Mouse (Mus musculus) thymus, adult 2 months (tissue): Measurements from ENCODE around the gene Gpr156.
"Not testable (repeated sequence)": the region's sequence is repeated elsewhere in the genome, so short reads cannot be mapped to it uniquely, and the experiment has no call there.

Source experiments
- CTCF ChIP-seq: fragments of 200-500 bp; IDR thresholded peaks from 2 replicates; pipeline ENCODE4 v1.5.1; 2012; ENCODE audit warnings: mild to moderate bottlenecking, control low read depth, low read length, moderate library complexity, borderline replicate concordance; ENCODE audit not compliant: control insufficient read depth, poor library complexity, insufficient read depth; ENCODE audit errors: extremely low read depth
- POLR2A ChIP-seq: fragments of 200-500 bp; IDR thresholded peaks from 2 replicates; pipeline ENCODE4 v1.6.1; 2012; ENCODE audit warnings: mild to moderate bottlenecking, low read length, control low read depth, moderate library complexity; ENCODE audit not compliant: control insufficient read depth, poor library complexity, insufficient read depth; ENCODE audit errors: extremely low read depth

DNA sequence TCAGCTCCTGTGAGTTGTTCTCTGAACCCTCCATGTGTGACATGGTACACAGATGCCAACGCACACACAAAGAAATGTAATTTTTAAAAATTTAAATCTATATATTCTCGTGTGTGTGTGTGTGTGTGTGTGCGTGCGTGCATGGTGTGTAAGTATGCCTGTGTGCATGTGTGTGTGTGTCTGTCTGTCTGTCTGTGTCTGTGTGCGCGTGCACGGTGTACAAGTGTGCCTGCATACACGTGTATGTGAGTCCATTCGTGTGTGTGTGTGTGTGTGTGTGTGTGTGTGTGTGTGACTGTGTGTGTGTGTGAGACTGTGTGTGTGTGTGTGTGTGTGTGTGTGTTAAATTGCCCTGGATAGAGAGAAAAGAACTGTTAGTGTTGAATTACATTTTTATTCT, 56.9 kb downstream of the Gpr156 start:
- TF ChIP-seq POLR2A, CTCF: not testable (repeated sequence)
